Mouse (Mus musculus) embryonic facial prominence, embryonic 13.5 days (tissue): ENCODE data around the gene Olfr104-ps. TPM values are rescaled to one million over a fixed set of nuclear protein-coding genes. Genes with fewer than 3 reads are reported as not detected.

Experiments
- ATAC-seq: fragments of 200-750 bp; cut with Nextera tagmentation; 2 replicates; pipeline ENCODE4 v1.8.0; 2017; ENCODE audit warnings: low read depth; ENCODE audit not compliant: insufficient number of reproducible peaks, insufficient read depth, low FRiP score, low TSS enrichment
- H3K27ac ChIP-seq: fragments of 300-500 bp; sonication (generic); 2 replicates; pipeline ENCODE4 v1.5.1; 2015; ENCODE audit warnings: moderate library complexity, mild to moderate bottlenecking, inconsistent platforms
- H3K27me3 ChIP-seq: fragments of 300-500 bp; sonication (generic); 2 replicates; pipeline ENCODE4 v1.6.1; 2015; ENCODE audit warnings: mild to moderate bottlenecking, inconsistent platforms
- H3K36me3 ChIP-seq: fragments of 300-500 bp; sonication (generic); 2 replicates; pipeline ENCODE4 v1.6.1; 2015; ENCODE audit warnings: mild to moderate bottlenecking, inconsistent platforms
- H3K4me1 ChIP-seq: fragments of 300-500 bp; sonication (generic); 2 replicates; pipeline ENCODE4 v1.6.1; 2015; ENCODE audit warnings: inconsistent platforms
- H3K4me2 ChIP-seq: fragments of 300-500 bp; sonication (generic); 2 replicates; pipeline ENCODE4 v1.6.1; 2015; ENCODE audit warnings: moderate library complexity, mild to moderate bottlenecking, inconsistent platforms
- H3K4me3 ChIP-seq: fragments of 300-500 bp; sonication (generic); 2 replicates; pipeline ENCODE4 v1.5.1; 2015; ENCODE audit warnings: mild to moderate bottlenecking, inconsistent platforms
- H3K9ac ChIP-seq: fragments of 300-500 bp; sonication (generic); 2 replicates; pipeline ENCODE4 v1.6.1; 2015; ENCODE audit warnings: mild to moderate bottlenecking, inconsistent platforms
- H3K9me3 ChIP-seq: fragments of 300-500 bp; sonication (generic); 2 replicates; pipeline ENCODE4 v1.6.1; 2016; ENCODE audit warnings: inconsistent platforms
- WGBS: fragments of 180-500 bp; shearing (Covaris S2); methylation state at CpG from one replicate; pipeline ENCODE4 v1.1.7; 2015; ENCODE audit warnings: mixed read lengths; 5-methylcytosine and 5-hydroxymethylcytosine counted together
- polyA plus RNA-seq: library from polyadenylated mRNA; unstranded; fragments of >200 nt; fragmentation: Nextera tagmentation; extraction: Ambion mirVana; gene quantifications from 2 replicates; pipeline ENCODE4 v1.2.1, GENCODE M21; 2015

Gene Olfr104-ps
- polyA plus RNA-seq: not detected in 2 replicates

GRCm38 (mm10) chr17:37359282-37359681 is at the start of gene Olfr104-ps:
TSS of gene Olfr104-ps (plus strand) at chr17:37359582.
- H3K4me2 ChIP-seq: no peak within 1 kb of the TSS
- H3K27ac ChIP-seq: no peak within 1 kb of the TSS
- H3K27me3 ChIP-seq: no peaks in the 10 kb centered on the region
- no peaks in the 10 kb centered on the region for H3K36me3 ChIP-seq
- no peaks in the 10 kb centered on the region for H3K4me1 ChIP-seq
- no peak within 1 kb of the TSS for H3K4me3 ChIP-seq
- no peak for ATAC-seq
- H3K9me3 ChIP-seq: no peaks in the 10 kb centered on the region
- H3K9ac ChIP-seq: no peak within 1 kb of the TSS

GRCm38 (mm10) chr17:37310146-37310699 is 49.2 kb upstream of the Olfr104-ps start:
- Histone ChIP-seq H3K27ac (no peak overlapping the region), H3K9ac (no peak overlapping the region)
- 52% methylated on average over 2 of the region's 2 CpGs for WGBS

DNA sequence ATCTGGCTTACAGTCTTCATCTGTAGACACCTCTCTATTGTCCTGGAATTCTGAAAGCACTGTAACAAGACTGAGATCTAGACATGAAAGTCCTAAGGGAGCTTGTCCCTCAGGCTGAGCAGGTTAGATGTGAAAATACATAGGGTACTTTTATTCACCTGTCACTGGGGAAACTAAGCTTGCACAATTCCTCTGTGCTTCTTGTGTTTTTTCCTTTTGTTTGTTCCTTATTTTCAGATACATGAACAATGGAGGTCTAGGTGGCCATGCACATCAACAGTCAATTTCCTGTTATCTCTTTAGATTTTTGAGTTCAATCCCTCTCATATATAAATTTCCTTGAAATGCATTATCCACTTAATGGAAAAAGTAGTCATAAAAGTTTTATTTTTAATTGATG is 42.4 kb upstream of the Olfr104-ps start, which contains the start of gene Olfr102:
Gene Olfr102 (minus strand): TSS at position 101 of the 400 bp plus-strand sequence.
- H3K4me3 ChIP-seq: no peak within 1 kb of the TSS
- H3K27me3 ChIP-seq: no peaks in the 10 kb centered on the region
- no peaks in the 10 kb centered on the region for H3K36me3 ChIP-seq
- H3K4me2 ChIP-seq: no peak within 1 kb of the TSS
- ATAC-seq: no peak
- no peaks in the 10 kb centered on the region for H3K4me1 ChIP-seq
- H3K9me3 ChIP-seq: no peaks in the 10 kb centered on the region
- H3K9ac ChIP-seq: no peak within 1 kb of the TSS
- no peak within 1 kb of the TSS for H3K27ac ChIP-seq

More at GRCm38 (mm10) chr17:37310146-37310699, 49.2 kb upstream of the Olfr104-ps start:
- no peaks in the 10 kb centered on the region for H3K27me3 ChIP-seq
- no peaks in the 10 kb centered on the region for H3K9me3 ChIP-seq
- no peaks in the 10 kb centered on the region for H3K36me3 ChIP-seq
- no peak overlapping the region for H3K4me3 ChIP-seq
- H3K4me2 ChIP-seq: no peak overlapping the region
- H3K4me1 ChIP-seq: no peaks in the 10 kb centered on the region
- ATAC-seq: no peak

GRCm38 (mm10) chr17:37339598-37339997 is 19.8 kb upstream of the Olfr104-ps start, which contains the start of gene Olfr103:
TSS of gene Olfr103 (minus strand) at chr17:37339698.
- Histone ChIP-seq H3K4me1 (no peaks in the 10 kb centered on the region), H3K9ac (no peak within 1 kb of the TSS), H3K36me3 (no peaks in the 10 kb centered on the region), H3K27ac (no peak within 1 kb of the TSS), H3K4me3 (no peak within 1 kb of the TSS), H3K9me3 (no peaks in the 10 kb centered on the region), H3K27me3 (no peaks in the 10 kb centered on the region), H3K4me2 (no peak within 1 kb of the TSS)
- ATAC-seq: no peak
- WGBS: 90% methylated on average over 2 of the region's 2 CpGs

GRCm38 (mm10) chr17:37378733-37379132 is 19.4 kb downstream of the Olfr104-ps start, which contains the start of gene Olfr105-ps:
TSS of gene Olfr105-ps (plus strand) at chr17:37379033.
- no peak within 1 kb of the TSS for H3K4me3 ChIP-seq
- no peaks in the 10 kb centered on the region for H3K4me1 ChIP-seq
- no peaks in the 10 kb centered on the region for H3K9me3 ChIP-seq
- H3K4me2 ChIP-seq: no peak within 1 kb of the TSS
- H3K36me3 ChIP-seq: no peaks in the 10 kb centered on the region
- no peak within 1 kb of the TSS for H3K9ac ChIP-seq
- no peaks in the 10 kb centered on the region for H3K27me3 ChIP-seq
- no peak within 1 kb of the TSS for H3K27ac ChIP-seq
- no peak for ATAC-seq

- Histone ChIP-seq H3K9ac (no peak within 1 kb of the TSS), H3K4me3 (no peak within 1 kb of the TSS), H3K27me3 (no peaks in the 10 kb centered on the region), H3K9me3 (no peaks in the 10 kb centered on the region), H3K4me2 (no peak within 1 kb of the TSS), H3K27ac (no peak within 1 kb of the TSS), H3K4me1 (no peaks in the 10 kb centered on the region), H3K36me3 (no peaks in the 10 kb centered on the region)
- 66% methylated on average over 1 of the region's 1 CpGs for WGBS
- no peak for ATAC-seq
These were observed 30.7 kb downstream of the Olfr104-ps start, which contains the start of gene Olfr106-ps for GRCm38 (mm10) chr17:37390093-37390492. TSS of gene Olfr106-ps (plus strand) at chr17:37390393.

- H3K27ac ChIP-seq: no peak within 1 kb of the TSS
- 77% methylated on average over 3 of the region's 3 CpGs for WGBS
These were observed 39.5 kb downstream of the Olfr104-ps start, which contains the start of gene Olfr107 for GRCm38 (mm10) chr17:37398926-37399325. TSS of gene Olfr107 (plus strand) at chr17:37399226.

DNA sequence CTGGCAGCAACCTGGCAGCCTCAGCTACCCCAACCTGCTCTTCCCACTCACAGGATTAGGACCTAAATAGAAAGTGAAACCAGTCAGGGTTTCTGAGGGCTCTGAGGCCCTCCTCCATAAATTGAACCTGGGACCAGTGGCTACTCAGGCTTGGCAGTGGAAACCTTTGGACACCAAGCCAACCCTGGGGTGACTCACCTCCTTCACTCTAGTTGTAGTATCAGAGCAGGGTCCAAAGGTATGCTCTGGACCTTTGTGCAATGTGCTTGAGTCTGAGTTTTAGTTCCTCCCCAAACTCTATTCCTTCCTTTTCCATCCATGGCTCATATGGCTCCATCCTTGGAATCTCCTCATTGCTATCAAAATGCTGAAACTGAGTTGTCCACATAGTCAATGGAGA is 54.0 kb downstream of the Olfr104-ps start:
- Histone ChIP-seq H3K4me1 (no peaks in the 10 kb centered on the region), H3K4me2 (no peak overlapping the region), H3K9ac (no peak overlapping the region), H3K9me3 (peaks cover 11% of the 10 kb centered on the region; the same call in 1 of the 2 replicates), H3K4me3 (no peak overlapping the region), H3K27me3 (no peaks in the 10 kb centered on the region), H3K36me3 (no peaks in the 10 kb centered on the region), H3K27ac (no peak overlapping the region)
- ATAC-seq: no peak

More at GRCm38 (mm10) chr17:37398926-37399325, 39.5 kb downstream of the Olfr104-ps start, which contains the start of gene Olfr107:
- H3K4me1 ChIP-seq: no peaks in the 10 kb centered on the region
- no peak within 1 kb of the TSS for H3K4me3 ChIP-seq
- no peaks in the 10 kb centered on the region for H3K36me3 ChIP-seq
- H3K9me3 ChIP-seq: no peaks in the 10 kb centered on the region
- no peaks in the 10 kb centered on the region for H3K27me3 ChIP-seq
- no peak within 1 kb of the TSS for H3K9ac ChIP-seq
- ATAC-seq: no peak
- no peak within 1 kb of the TSS for H3K4me2 ChIP-seq

Other genes starting within 250 kb of the Olfr104-ps start
- gene Olfr92, start 239.5 kb upstream of the Olfr104-ps start, polyA plus RNA-seq: not detected in 2 replicates
- gene Olfr93, start 198.1 kb upstream of the Olfr104-ps start, polyA plus RNA-seq: not detected in 2 replicates
- gene Ubd, start 165.7 kb upstream of the Olfr104-ps start, polyA plus RNA-seq: not detected in 2 replicates
- gene Olfr94, start 158.6 kb upstream of the Olfr104-ps start, polyA plus RNA-seq: not detected in 2 replicates
- not detected in 2 replicates for gene Olfr95, start 146.5 kb upstream of the Olfr104-ps start, polyA plus RNA-seq
- not detected in 2 replicates for gene Olfr96, start 139.4 kb upstream of the Olfr104-ps start, polyA plus RNA-seq
- gene Olfr97, start 122.3 kb upstream of the Olfr104-ps start, polyA plus RNA-seq: not detected in 2 replicates
- not detected in 2 replicates for gene Olfr98, start 95.8 kb upstream of the Olfr104-ps start, polyA plus RNA-seq
- 0.94 and 1.4 TPM in 2 replicates for gene H2-M3, start 89.4 kb upstream of the Olfr104-ps start, polyA plus RNA-seq
- not detected in 2 replicates for gene Olfr99, start 76.1 kb upstream of the Olfr104-ps start, polyA plus RNA-seq
- gene Olfr101, start 55.3 kb upstream of the Olfr104-ps start, polyA plus RNA-seq: not detected in 2 replicates
- not detected in 2 replicates for gene Olfr102, start 42.5 kb upstream of the Olfr104-ps start, polyA plus RNA-seq
- gene Olfr103, start 19.9 kb upstream of the Olfr104-ps start, polyA plus RNA-seq: not detected in 2 replicates
- not detected in 2 replicates for gene Olfr105-ps, start 19.5 kb downstream of the Olfr104-ps start, polyA plus RNA-seq
- not detected in 2 replicates for gene Olfr106-ps, start 30.8 kb downstream of the Olfr104-ps start, polyA plus RNA-seq
- not detected in 2 replicates for gene Olfr107, start 39.6 kb downstream of the Olfr104-ps start, polyA plus RNA-seq
- not detected in 2 replicates for gene Olfr108, start 85.9 kb downstream of the Olfr104-ps start, polyA plus RNA-seq
- not detected in 2 replicates for gene Olfr109, start 99.3 kb downstream of the Olfr104-ps start, polyA plus RNA-seq
- gene H2-M2, start 124.0 kb downstream of the Olfr104-ps start, polyA plus RNA-seq: not detected in 2 replicates
- not detected in 2 replicates for gene Olfr110, start 132.9 kb downstream of the Olfr104-ps start, polyA plus RNA-seq
- gene Olfr111, start 148.4 kb downstream of the Olfr104-ps start, polyA plus RNA-seq: not detected in 2 replicates
- 0.20 TPM in 1 of 2 replicates, not detected in the other for gene Olfr112, start 209.9 kb downstream of the Olfr104-ps start, polyA plus RNA-seq
- not detected in 2 replicates for gene Olfr113, start 218.1 kb downstream of the Olfr104-ps start, polyA plus RNA-seq
- gene Olfr114, start 233.2 kb downstream of the Olfr104-ps start, polyA plus RNA-seq: not detected in 2 replicates